Mouse (Mus musculus): ENCODE measurements around the gene Gins1. TPM values are rescaled to one million over a fixed set of nuclear protein-coding genes. Genes with fewer than 3 reads are reported as not detected.

The Gins1 gene
- polyA plus RNA-seq, 1 experiment, result 53.0 TPM

DNA sequence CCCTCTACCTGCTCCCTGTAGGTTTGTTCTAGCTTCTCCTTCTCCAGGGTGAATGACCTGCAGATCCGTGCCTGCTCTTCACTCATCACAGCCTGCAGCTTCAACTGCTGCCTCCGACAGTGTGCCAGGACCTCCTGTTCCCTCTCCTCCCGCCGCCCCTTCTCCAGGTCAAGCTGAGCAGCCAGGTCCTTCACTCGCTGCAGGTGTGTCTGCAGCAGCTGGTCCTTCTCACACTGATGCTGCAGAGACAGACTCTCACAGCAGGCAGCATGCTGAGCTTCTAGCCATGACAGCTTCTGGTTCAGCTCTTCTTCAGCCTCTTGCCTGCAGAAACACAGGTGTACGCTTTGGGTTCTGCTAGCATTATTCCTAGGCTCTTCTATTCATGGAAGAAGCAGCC is 44.9 kb downstream of the Gins1 start:
- Histone ChIP-seq H3K27ac (ENCODE audit: insufficient read depth, low read length) (no peak overlapping the region), H3K9ac (ENCODE audit: low read depth, poor library complexity, severe bottlenecking) (no peak overlapping the region), H3K4me3 (ENCODE audit: low read depth, low read length) (no peak overlapping the region), H3K9me3 (replicated peaks; ENCODE audit: control insufficient read depth, insufficient read depth, low read length, poor library complexity, severe bottlenecking) (no peaks in the 10 kb centered on the region), H3K4me1 (ENCODE audit: control insufficient read depth, insufficient read depth, low read length) (no peaks in the 10 kb centered on the region), H3K36me3 (ENCODE audit: control insufficient read depth, insufficient read depth, low read length, poor library complexity, severe bottlenecking) (no peaks in the 10 kb centered on the region), H3K27me3 (ENCODE audit: control insufficient read depth, insufficient read depth, low read length, poor library complexity, severe bottlenecking) (no peaks in the 10 kb centered on the region)
- TF ChIP-seq POLR2A (IDR thresholded peaks at IDR 0.05; ENCODE audit: insufficient read depth, low read length) (no peak), CTCF (IDR thresholded peaks at IDR 0.05; ENCODE audit: low read depth, low read length) (no peak), EP300 (IDR thresholded peaks at IDR 0.05; ENCODE audit: insufficient read depth, low read depth, low read length) (no peak)

DNA sequence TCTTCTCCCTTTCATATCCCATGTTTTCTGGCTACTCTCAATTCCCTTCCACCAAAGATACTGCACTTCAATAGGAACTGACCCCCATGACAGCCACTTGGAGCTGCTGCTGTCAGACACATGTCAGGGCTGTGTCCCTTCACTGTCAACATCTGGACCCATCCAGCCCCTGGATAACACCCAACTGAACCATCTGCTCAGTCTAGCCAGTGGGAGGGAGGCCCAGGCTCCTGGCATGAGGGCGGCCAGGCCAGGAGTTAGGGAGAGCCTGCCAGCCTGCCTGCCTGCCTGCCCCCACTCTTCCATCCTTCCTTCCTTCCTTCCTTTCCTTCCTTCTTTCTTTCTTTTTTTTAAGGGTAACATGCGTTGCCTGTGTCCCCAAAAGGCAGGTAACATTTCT is 46.0 kb downstream of the Gins1 start:
- no peak overlapping the region for H3K27ac ChIP-seq (ENCODE audit: insufficient read depth, low read length)
- H3K9me3 ChIP-seq (replicated peaks; ENCODE audit: control insufficient read depth, insufficient read depth, low read length, poor library complexity, severe bottlenecking), result no peaks in the 10 kb centered on the region
- H3K9ac ChIP-seq (ENCODE audit: low read depth, poor library complexity, severe bottlenecking), result no peak overlapping the region
- H3K27me3 ChIP-seq (ENCODE audit: control insufficient read depth, insufficient read depth, low read length, poor library complexity, severe bottlenecking), result no peaks in the 10 kb centered on the region
- TF ChIP-seq POLR2A (IDR thresholded peaks at IDR 0.05; ENCODE audit: insufficient read depth, low read length) (no peak), CTCF (IDR thresholded peaks at IDR 0.05; ENCODE audit: low read depth, low read length) (no peak), EP300 (IDR thresholded peaks at IDR 0.05; ENCODE audit: insufficient read depth, low read depth, low read length) (no peak)
- peaks cover 2% of the 10 kb centered on the region for H3K4me1 ChIP-seq (ENCODE audit: control insufficient read depth, insufficient read depth, low read length)
- no peaks in the 10 kb centered on the region for H3K36me3 ChIP-seq (ENCODE audit: control insufficient read depth, insufficient read depth, low read length, poor library complexity, severe bottlenecking)
- H3K4me3 ChIP-seq (ENCODE audit: low read depth, low read length), result no peak overlapping the region

DNA sequence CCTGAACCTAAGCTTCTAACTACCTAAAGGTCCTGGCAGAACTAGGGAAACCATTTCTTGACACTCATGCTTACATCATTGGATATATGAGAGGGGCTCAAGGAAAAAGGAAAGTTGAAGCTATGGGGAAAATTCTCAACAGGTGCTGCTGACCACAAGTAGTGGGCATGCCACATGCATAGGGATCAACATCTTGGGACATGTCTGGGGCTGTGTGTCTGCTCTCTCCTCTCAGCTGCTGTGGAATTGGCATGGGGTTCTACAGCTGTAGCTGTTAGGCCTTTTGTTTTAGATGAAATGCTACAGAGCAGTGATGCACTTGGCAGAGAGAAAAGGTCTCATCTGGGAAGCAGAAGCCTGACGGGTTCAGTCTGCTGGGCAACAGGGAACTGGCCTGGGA is 50.7 kb downstream of the Gins1 start:
- Histone ChIP-seq H3K36me3 (ENCODE audit: control insufficient read depth, insufficient read depth, low read length, poor library complexity, severe bottlenecking) (no peaks in the 10 kb centered on the region), H3K9me3 (replicated peaks; ENCODE audit: control insufficient read depth, insufficient read depth, low read length, poor library complexity, severe bottlenecking) (no peaks in the 10 kb centered on the region), H3K9ac (ENCODE audit: low read depth, poor library complexity, severe bottlenecking) (no peak overlapping the region), H3K4me1 (ENCODE audit: control insufficient read depth, insufficient read depth, low read length) (peaks cover 3% of the 10 kb centered on the region), H3K4me3 (ENCODE audit: low read depth, low read length) (no peak overlapping the region), H3K27me3 (ENCODE audit: control insufficient read depth, insufficient read depth, low read length, poor library complexity, severe bottlenecking) (no peaks in the 10 kb centered on the region), H3K27ac (ENCODE audit: insufficient read depth, low read length) (peak overlapping the region; percentile 84)
- TF ChIP-seq POLR2A (IDR thresholded peaks at IDR 0.05; ENCODE audit: insufficient read depth, low read length) (no peak), CTCF (IDR thresholded peaks at IDR 0.05; ENCODE audit: low read depth, low read length) (no peak), EP300 (IDR thresholded peaks at IDR 0.05; ENCODE audit: insufficient read depth, low read depth, low read length) (no peak)

GRCm38 (mm10) chr2:150959521-150959920 is 54.3 kb downstream of the Gins1 start:
- Histone ChIP-seq H3K9ac (ENCODE audit: low read depth, poor library complexity, severe bottlenecking) (no peak overlapping the region), H3K27ac (ENCODE audit: insufficient read depth, low read length) (no peak overlapping the region), H3K4me1 (ENCODE audit: control insufficient read depth, insufficient read depth, low read length) (peaks cover 3% of the 10 kb centered on the region), H3K27me3 (ENCODE audit: control insufficient read depth, insufficient read depth, low read length, poor library complexity, severe bottlenecking) (no peaks in the 10 kb centered on the region), H3K4me3 (ENCODE audit: low read depth, low read length) (no peak overlapping the region), H3K36me3 (ENCODE audit: control insufficient read depth, insufficient read depth, low read length, poor library complexity, severe bottlenecking) (peaks cover 3% of the 10 kb centered on the region; the same call in 1 of the 2 replicates), H3K9me3 (replicated peaks; ENCODE audit: control insufficient read depth, insufficient read depth, low read length, poor library complexity, severe bottlenecking) (no peaks in the 10 kb centered on the region)
- TF ChIP-seq CTCF (IDR thresholded peaks at IDR 0.05; ENCODE audit: low read depth, low read length) (no peak), POLR2A (IDR thresholded peaks at IDR 0.05; ENCODE audit: insufficient read depth, low read length) (no peak), EP300 (IDR thresholded peaks at IDR 0.05; ENCODE audit: insufficient read depth, low read depth, low read length) (no peak)

GRCm38 (mm10) chr2:150963246-150963645 is 58.0 kb downstream of the Gins1 start:
- Histone ChIP-seq H3K27ac (ENCODE audit: insufficient read depth, low read length) (no peak overlapping the region), H3K4me1 (ENCODE audit: control insufficient read depth, insufficient read depth, low read length) (no peaks in the 10 kb centered on the region), H3K27me3 (ENCODE audit: control insufficient read depth, insufficient read depth, low read length, poor library complexity, severe bottlenecking) (no peaks in the 10 kb centered on the region), H3K9me3 (replicated peaks; ENCODE audit: control insufficient read depth, insufficient read depth, low read length, poor library complexity, severe bottlenecking) (no peaks in the 10 kb centered on the region), H3K9ac (ENCODE audit: low read depth, poor library complexity, severe bottlenecking) (no peak overlapping the region), H3K4me3 (ENCODE audit: low read depth, low read length) (no peak overlapping the region), H3K36me3 (ENCODE audit: control insufficient read depth, insufficient read depth, low read length, poor library complexity, severe bottlenecking) (peaks cover 3% of the 10 kb centered on the region; the same call in 1 of the 2 replicates)
- TF ChIP-seq EP300 (IDR thresholded peaks at IDR 0.05; ENCODE audit: insufficient read depth, low read depth, low read length), result no peak
- TF ChIP-seq POLR2A (IDR thresholded peaks at IDR 0.05; ENCODE audit: insufficient read depth, low read length), result no peak
- TF ChIP-seq CTCF (IDR thresholded peaks at IDR 0.05; ENCODE audit: low read depth, low read length), result no peak

DNA sequence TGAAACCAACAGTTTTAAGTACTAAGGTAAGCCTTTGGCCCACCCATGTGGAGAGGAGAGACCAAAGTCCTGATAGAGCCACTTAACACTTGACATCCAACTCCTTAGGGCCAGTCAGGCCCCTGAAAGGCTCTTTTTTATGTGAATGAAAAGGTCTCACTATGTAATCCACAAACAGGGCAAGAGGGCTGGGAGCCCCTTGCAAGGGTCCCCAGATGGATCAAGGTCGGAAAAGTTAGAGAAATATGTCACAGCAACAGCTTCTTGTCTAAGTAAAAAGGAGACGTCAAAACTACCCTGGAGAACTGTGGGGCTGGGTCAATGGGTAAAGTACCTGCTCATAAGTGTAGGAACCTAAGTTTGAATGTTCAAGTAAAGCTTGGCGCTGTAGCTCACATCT is 59.4 kb downstream of the Gins1 start:
- peaks cover 3% of the 10 kb centered on the region; the same call in 1 of the 2 replicates for H3K36me3 ChIP-seq (ENCODE audit: control insufficient read depth, insufficient read depth, low read length, poor library complexity, severe bottlenecking)
- H3K4me1 ChIP-seq (ENCODE audit: control insufficient read depth, insufficient read depth, low read length), result no peaks in the 10 kb centered on the region
- H3K27me3 ChIP-seq (ENCODE audit: control insufficient read depth, insufficient read depth, low read length, poor library complexity, severe bottlenecking), result no peaks in the 10 kb centered on the region
- no peak overlapping the region for H3K4me3 ChIP-seq (ENCODE audit: low read depth, low read length)
- H3K27ac ChIP-seq (ENCODE audit: insufficient read depth, low read length), result no peak overlapping the region
- TF ChIP-seq CTCF (IDR thresholded peaks at IDR 0.05; ENCODE audit: low read depth, low read length) (no peak), EP300 (IDR thresholded peaks at IDR 0.05; ENCODE audit: insufficient read depth, low read depth, low read length) (no peak), POLR2A (IDR thresholded peaks at IDR 0.05; ENCODE audit: insufficient read depth, low read length) (no peak)
- H3K9ac ChIP-seq (ENCODE audit: low read depth, poor library complexity, severe bottlenecking), result no peak overlapping the region
- H3K9me3 ChIP-seq (replicated peaks; ENCODE audit: control insufficient read depth, insufficient read depth, low read length, poor library complexity, severe bottlenecking), result no peaks in the 10 kb centered on the region
